Mouse (Mus musculus): ENCODE data around the gene Oxct1. TPM values are rescaled to one million over a fixed set of nuclear protein-coding genes. Genes with fewer than 3 reads are reported as not detected.

The Oxct1 gene
- polyA plus RNA-seq, 1 experiment from 2014 or later, result 118 TPM

GRCm38 (mm10) chr15:4000536-4000935 lies 25.6 kb upstream of the Oxct1 start:
- Histone ChIP-seq H3K9me3 (replicated peaks) (peaks cover 9% of the 10 kb centered on the region), H3K27ac (replicated peaks) (no peak overlapping the region), H3K4me3 (no peak overlapping the region), H3K4me1 (peaks cover 9% of the 10 kb centered on the region; the same call in 1 of the 2 replicates), H3K27me3 (ENCODE audit: low read depth, poor library complexity, severe bottlenecking) (no peaks in the 10 kb centered on the region), H3K36me3 (no peaks in the 10 kb centered on the region)
- 78% methylated on average over 2 of the region's 2 CpGs for WGBS
- no peak for DNase-seq (ENCODE audit: low spot score)

- Histone ChIP-seq H3K27ac (replicated peaks) (no peak overlapping the region), H3K27me3 (ENCODE audit: low read depth, poor library complexity, severe bottlenecking) (no peaks in the 10 kb centered on the region), H3K9me3 (replicated peaks) (no peaks in the 10 kb centered on the region), H3K4me1 (no peaks in the 10 kb centered on the region), H3K4me3 (no peak overlapping the region), H3K36me3 (no peaks in the 10 kb centered on the region)
- DNase-seq (ENCODE audit: low spot score), result no peak
- WGBS, result 87% methylated on average over 2 of the region's 2 CpGs
These were observed 12.3 kb upstream of the Oxct1 start for GRCm38 (mm10) chr15:4013873-4014272.

GRCm38 (mm10) chr15:4020711-4021110 lies 5.5 kb upstream of the Oxct1 start:
- DNase-seq (ENCODE audit: low spot score), result no peak
- WGBS, result 84% methylated on average over 4 of the region's 4 CpGs

GRCm38 (mm10) chr15:4023747-4024146 lies 2.4 kb upstream of the Oxct1 start:
- no peak overlapping the region for H3K4me3 ChIP-seq
- no peak for DNase-seq (ENCODE audit: low spot score)
- H3K4me1 ChIP-seq, result peaks cover 22% of the 10 kb centered on the region
- no peaks in the 10 kb centered on the region for H3K9me3 ChIP-seq (replicated peaks)
- 87% methylated on average over 2 of the region's 2 CpGs for WGBS
- H3K27ac ChIP-seq (replicated peaks), result no peak overlapping the region
- peaks cover 20% of the 10 kb centered on the region for H3K27me3 ChIP-seq (ENCODE audit: low read depth, poor library complexity, severe bottlenecking)
- no peaks in the 10 kb centered on the region for H3K36me3 ChIP-seq

More at GRCm38 (mm10) chr15:4020711-4021110, 5.5 kb upstream of the Oxct1 start:
- Histone ChIP-seq H3K36me3 (no peaks in the 10 kb centered on the region), H3K27me3 (ENCODE audit: low read depth, poor library complexity, severe bottlenecking) (peaks cover 8% of the 10 kb centered on the region; the same call in 1 of the 2 replicates), H3K9me3 (replicated peaks) (no peaks in the 10 kb centered on the region), H3K4me3 (no peak overlapping the region), H3K4me1 (peaks cover 6% of the 10 kb centered on the region), H3K27ac (replicated peaks) (no peak overlapping the region)

- Histone ChIP-seq H3K36me3 (no peaks in the 10 kb centered on the region), H3K27me3 (ENCODE audit: low read depth, poor library complexity, severe bottlenecking) (peaks cover 22% of the 10 kb centered on the region), H3K4me3 (no peak overlapping the region), H3K4me1 (peaks cover 22% of the 10 kb centered on the region), H3K27ac (replicated peaks) (no peak overlapping the region), H3K9me3 (replicated peaks) (no peaks in the 10 kb centered on the region)
- 82% methylated on average over 13 of the region's 13 CpGs for WGBS
- DNase-seq (ENCODE audit: low spot score), result no peak
These were observed 1.3 kb upstream of the Oxct1 start for GRCm38 (mm10) chr15:4024726-4025507.

- Histone ChIP-seq H3K4me1 (peaks cover 22% of the 10 kb centered on the region), H3K4me3 (peak overlapping the region; percentile 81; the same call in 1 of the 2 replicates), H3K9me3 (replicated peaks) (no peaks in the 10 kb centered on the region), H3K27me3 (ENCODE audit: low read depth, poor library complexity, severe bottlenecking) (peaks cover 22% of the 10 kb centered on the region), H3K27ac (replicated peaks) (no peak overlapping the region), H3K36me3 (no peaks in the 10 kb centered on the region)
- WGBS, result 51% methylated on average over 11 of the region's 11 CpGs
- DNase-seq (ENCODE audit: low spot score), result no peak
These were observed 677 bp upstream of the Oxct1 start for GRCm38 (mm10) chr15:4025508-4025904.

- under 1% methylated on average over 65 of the region's 65 CpGs for WGBS
- Histone ChIP-seq H3K4me1 (peaks cover 22% of the 10 kb centered on the region), H3K27ac (replicated peaks) (peak overlapping the region; percentile 91), H3K36me3 (no peaks in the 10 kb centered on the region), H3K27me3 (ENCODE audit: low read depth, poor library complexity, severe bottlenecking) (peaks cover 22% of the 10 kb centered on the region), H3K9me3 (replicated peaks) (no peaks in the 10 kb centered on the region), H3K4me3 (peak overlapping the region; percentile 81)
- DNase-seq (ENCODE audit: low spot score), result peak; percentile 78
These were observed 825 bp downstream of the Oxct1 start for GRCm38 (mm10) chr15:4026831-4027584.

- no peaks in the 10 kb centered on the region for H3K9me3 ChIP-seq (replicated peaks)
- DNase-seq (ENCODE audit: low spot score), result no peak
- H3K4me1 ChIP-seq, result peaks cover 22% of the 10 kb centered on the region
- no peaks in the 10 kb centered on the region for H3K36me3 ChIP-seq
- peaks cover 22% of the 10 kb centered on the region for H3K27me3 ChIP-seq (ENCODE audit: low read depth, poor library complexity, severe bottlenecking)
- peak overlapping the region; percentile 91 for H3K27ac ChIP-seq (replicated peaks)
- H3K4me3 ChIP-seq, result peak overlapping the region; percentile 81
- 16% methylated on average over 6 of the region's 6 CpGs for WGBS
These were observed 1.7 kb downstream of the Oxct1 start for GRCm38 (mm10) chr15:4027671-4028410.

- H3K4me3 ChIP-seq, result 0 out of 2 replicates have a peak overlapping the region, but pooled peaks have one; percentile 81
- H3K27me3 ChIP-seq (ENCODE audit: low read depth, poor library complexity, severe bottlenecking), result peaks cover 22% of the 10 kb centered on the region
- WGBS, result 82% methylated on average over 6 of the region's 6 CpGs
- no peak for DNase-seq (ENCODE audit: low spot score)
- peaks cover 22% of the 10 kb centered on the region for H3K4me1 ChIP-seq
- no peak overlapping the region for H3K27ac ChIP-seq (replicated peaks)
- H3K9me3 ChIP-seq (replicated peaks), result no peaks in the 10 kb centered on the region
- H3K36me3 ChIP-seq, result no peaks in the 10 kb centered on the region
These were observed 2.2 kb downstream of the Oxct1 start for GRCm38 (mm10) chr15:4028411-4028700.

GRCm38 (mm10) chr15:4028960-4029359 lies 2.8 kb downstream of the Oxct1 start:
- Histone ChIP-seq H3K4me1 (peaks cover 22% of the 10 kb centered on the region), H3K4me3 (no peak overlapping the region), H3K36me3 (no peaks in the 10 kb centered on the region), H3K27ac (replicated peaks) (no peak overlapping the region), H3K27me3 (ENCODE audit: low read depth, poor library complexity, severe bottlenecking) (peaks cover 22% of the 10 kb centered on the region), H3K9me3 (replicated peaks) (no peaks in the 10 kb centered on the region)
- no peak for DNase-seq (ENCODE audit: low spot score)

GRCm38 (mm10) chr15:4033168-4034004 lies 7.2 kb downstream of the Oxct1 start:
- Histone ChIP-seq H3K27ac (replicated peaks) (no peak overlapping the region), H3K27me3 (ENCODE audit: low read depth, poor library complexity, severe bottlenecking) (peaks cover 6% of the 10 kb centered on the region), H3K4me3 (no peak overlapping the region), H3K4me1 (no peaks in the 10 kb centered on the region), H3K9me3 (replicated peaks) (no peaks in the 10 kb centered on the region), H3K36me3 (peaks cover 31% of the 10 kb centered on the region)
- 91% methylated on average over 3 of the region's 3 CpGs for WGBS
- DNase-seq (ENCODE audit: low spot score), result no peak

- Histone ChIP-seq H3K9me3 (replicated peaks) (no peaks in the 10 kb centered on the region), H3K27ac (replicated peaks) (no peak overlapping the region), H3K4me1 (no peaks in the 10 kb centered on the region), H3K27me3 (ENCODE audit: low read depth, poor library complexity, severe bottlenecking) (no peaks in the 10 kb centered on the region), H3K36me3 (peaks cover 25% of the 10 kb centered on the region), H3K4me3 (no peak overlapping the region)
- 75% methylated on average over 3 of the region's 3 CpGs for WGBS
- no peak for DNase-seq (ENCODE audit: low spot score)
These were observed 16.2 kb downstream of the Oxct1 start for GRCm38 (mm10) chr15:4042423-4042822.
